Mouse (Mus musculus) monocyte, adult 2 months (primary cell): ENCODE results near the gene Gja3.
"Not testable (repeated sequence)": the region's sequence is repeated elsewhere in the genome, so short reads cannot be mapped to it uniquely, and the experiment has no call there.

Experiments used
- DNase-seq, 2 experiments: peaks; one replicate each; pipeline ENCODE4 v3.0.0; 2022; ENCODE audit warnings: low spot score in 2 of 2, low read depth in 1 of 2

The Gja3 gene

GRCm38 (mm10) chr14:57034926-57035498 is 22.9 kb downstream of the Gja3 start:
- no peak for DNase-seq

GRCm38 (mm10) chr14:57034135-57034534 is 23.8 kb downstream of the Gja3 start:
- no peak for DNase-seq

- no peak for DNase-seq
Measured at GRCm38 (mm10) chr14:57032850-57033249, 25.1 kb downstream of the Gja3 start.

GRCm38 (mm10) chr14:57018436-57018835 is 39.5 kb downstream of the Gja3 start:
- no peak for DNase-seq

- DNase-seq: not testable (repeated sequence)
Measured at GRCm38 (mm10) chr14:57016806-57017205, 41.1 kb downstream of the Gja3 start.

GRCm38 (mm10) chr14:56988621-56989020 is 69.3 kb downstream of the Gja3 start:
- no peak for DNase-seq
